Mouse (Mus musculus) CH12.LX (cell line): Measurements from ENCODE around the gene Hist1h1d. TPM values are rescaled to one million over a fixed set of nuclear protein-coding genes. Genes with fewer than 3 reads are reported as not detected.
A peak's percentile ranks its signal among the peaks of the same experiment; 100 is the strongest.

ENCODE experiments used
- DNase-seq: peaks from one replicate; pipeline ENCODE4 v3.0.0-alpha.2; 2013; ENCODE audit errors: extremely low read depth
- H3K27ac ChIP-seq: 2 replicates; pipeline ENCODE4 v1.5.1; 2012; ENCODE audit warnings: low read depth, mild to moderate bottlenecking, control low read depth, moderate library complexity; ENCODE audit not compliant: insufficient read depth
- H3K27me3 ChIP-seq: replicated peaks from 2 replicates; pipeline ENCODE3; 2012; ENCODE audit warnings: inconsistent platforms
- H3K36me3 ChIP-seq, 2 experiments: replicated peaks in 1 of 2; 2 replicates each; pipeline versions ENCODE3 to v1.6.1; 2012; ENCODE audit warnings: inconsistent platforms in 1 of 2, low read length in 1 of 2, mild to moderate bottlenecking in 1 of 2, mixed read lengths in 1 of 2, moderate library complexity in 1 of 2; ENCODE audit not compliant: control insufficient read depth in 1 of 2, insufficient read depth in 1 of 2
- H3K4me1 ChIP-seq, 2 experiments: 2 replicates each; pipeline ENCODE4 v1.6.1; 2012; ENCODE audit warnings: inconsistent platforms in 1 of 2, moderate library complexity in 1 of 2; ENCODE audit not compliant: insufficient read depth in 2 of 2, control insufficient read depth in 1 of 2
- H3K4me2 ChIP-seq: 2 replicates; pipeline ENCODE4 v1.6.1; 2012; ENCODE audit warnings: low read depth, mild to moderate bottlenecking, control low read depth; ENCODE audit not compliant: poor library complexity, insufficient read depth, severe bottlenecking
- H3K4me3 ChIP-seq, 3 experiments: fragments of 150-350 bp in 1 of 3; sonication (generic) in 1 of 3; replicated peaks in 1 of 3; 2 replicates each; pipeline versions ENCODE3 to v1.5.1; 2011 to 2012; ENCODE audit warnings: low read depth in 2 of 3, low read length in 2 of 3, mild to moderate bottlenecking in 2 of 3, moderate library complexity in 2 of 3, control low read depth in 1 of 3, improper control_type of control experiment in 1 of 3, inconsistent platforms in 1 of 3, mixed read lengths in 1 of 3; ENCODE audit not compliant: poor library complexity in 1 of 3
- H3K79me2 ChIP-seq: replicated peaks from 2 replicates; pipeline ENCODE4 v1.6.1; 2012; ENCODE audit warnings: mild to moderate bottlenecking, moderate library complexity; ENCODE audit not compliant: control insufficient read depth, poor library complexity, insufficient read depth, severe bottlenecking; ENCODE audit errors: extremely low read depth
- H3K9ac ChIP-seq: 2 replicates; pipeline ENCODE4 v1.6.1; 2012; ENCODE audit warnings: low read depth, mild to moderate bottlenecking, control low read depth, moderate library complexity; ENCODE audit not compliant: insufficient read depth
- H3K9me3 ChIP-seq: replicated peaks from 2 replicates; pipeline ENCODE3; 2012; ENCODE audit warnings: low read length, inconsistent platforms, mixed read lengths
- CHD1 ChIP-seq: IDR thresholded peaks from 2 replicates; pipeline ENCODE4 v1.6.1; 2012; ENCODE audit warnings: low read depth, low read length, improper control_type of control experiment, inconsistent platforms
- CHD2 ChIP-seq: IDR thresholded peaks from 2 replicates; pipeline ENCODE4 v1.6.1; 2011; ENCODE audit warnings: low read length, improper control_type of control experiment
- CTCF ChIP-seq, 2 experiments: IDR thresholded peaks in 1 of 2; conservative IDR thresholded peaks in 1 of 2; 2 replicates each; pipeline ENCODE4 v1.5.1; 2011 to 2012; ENCODE audit warnings: low read depth in 2 of 2, low read length in 2 of 2, improper control_type of control experiment in 1 of 2, inconsistent platforms in 1 of 2, mild to moderate bottlenecking in 1 of 2, moderate library complexity in 1 of 2
- E2F4 ChIP-seq: IDR thresholded peaks from 2 replicates; pipeline ENCODE4 v1.6.1; 2011; ENCODE audit warnings: low read depth, low read length, improper control_type of control experiment; ENCODE audit not compliant: insufficient replicate concordance
- ELF1 ChIP-seq: IDR thresholded peaks from 2 replicates; pipeline ENCODE4 v1.6.1; 2014; ENCODE audit warnings: low read depth, mild to moderate bottlenecking, inconsistent platforms, low read length, improper control_type of control experiment
- EP300 ChIP-seq: IDR thresholded peaks from 2 replicates; pipeline ENCODE4 v1.6.1; 2011; ENCODE audit warnings: low read length, improper control_type of control experiment
- IRF4 ChIP-seq: IDR thresholded peaks from 2 replicates; pipeline ENCODE4 v1.6.1; 2014; ENCODE audit warnings: low read depth, mild to moderate bottlenecking, inconsistent platforms, low read length, improper control_type of control experiment
- KAT2A ChIP-seq: IDR thresholded peaks from 2 replicates; pipeline ENCODE4 v1.6.1; 2012; ENCODE audit warnings: low read length, improper control_type of control experiment, inconsistent platforms; ENCODE audit not compliant: insufficient replicate concordance
- MEF2A ChIP-seq: IDR thresholded peaks from 2 replicates; pipeline ENCODE4 v1.6.1; 2014; ENCODE audit warnings: low read depth, mild to moderate bottlenecking, inconsistent platforms, low read length, improper control_type of control experiment, borderline replicate concordance
- MYC ChIP-seq: IDR thresholded peaks from 2 replicates; pipeline ENCODE4 v1.6.1; 2011; ENCODE audit warnings: low read depth, mild to moderate bottlenecking, improper control_type of control experiment, low read length
- NELFE ChIP-seq: IDR thresholded peaks from 2 replicates; pipeline ENCODE4 v1.6.1; 2011; ENCODE audit warnings: low read depth, low read length, improper control_type of control experiment
- NRF1 ChIP-seq: IDR thresholded peaks from 2 replicates; pipeline ENCODE4 v1.6.1; 2014; ENCODE audit warnings: low read depth, mild to moderate bottlenecking, inconsistent platforms, low read length, improper control_type of control experiment, moderate library complexity
- POLR2AphosphoS2 ChIP-seq: IDR thresholded peaks from 2 replicates; pipeline ENCODE4 v1.6.1; 2011; ENCODE audit warnings: low read depth, low read length, improper control_type of control experiment
- RAD21 ChIP-seq: IDR thresholded peaks from 2 replicates; pipeline ENCODE4 v1.6.1; 2011; ENCODE audit warnings: low read depth, mild to moderate bottlenecking, low read length, improper control_type of control experiment, moderate library complexity
- RCOR1 ChIP-seq: conservative IDR thresholded peaks from 2 replicates; pipeline ENCODE4 v1.6.1; 2012; ENCODE audit warnings: low read depth, mild to moderate bottlenecking, inconsistent platforms, low read length, improper control_type of control experiment
- SMC3 ChIP-seq: IDR thresholded peaks from 2 replicates; pipeline ENCODE4 v1.6.1; 2011; ENCODE audit warnings: low read depth, low read length, improper control_type of control experiment
- TBP ChIP-seq: conservative IDR thresholded peaks from 2 replicates; pipeline ENCODE4 v1.6.1; 2011; ENCODE audit warnings: low read depth, low read length, improper control_type of control experiment
- TCF12 ChIP-seq: IDR thresholded peaks from 2 replicates; pipeline ENCODE4 v1.6.1; 2014; ENCODE audit warnings: low read depth, mild to moderate bottlenecking, inconsistent platforms, low read length, improper control_type of control experiment
- ZC3H11A ChIP-seq: IDR thresholded peaks from 2 replicates; pipeline ENCODE4 v1.6.1; 2012; ENCODE audit warnings: low read depth, mild to moderate bottlenecking, inconsistent platforms, low read length, improper control_type of control experiment
- ZKSCAN1 ChIP-seq: IDR thresholded peaks from 2 replicates; pipeline ENCODE4 v1.6.1; 2012; ENCODE audit warnings: low read depth, inconsistent platforms, low read length, improper control_type of control experiment, borderline replicate concordance
- ZMIZ1 ChIP-seq: IDR thresholded peaks from 2 replicates; pipeline ENCODE4 v1.6.1; 2012; ENCODE audit warnings: low read depth, mild to moderate bottlenecking, inconsistent platforms, low read length, improper control_type of control experiment
- ZNF384 ChIP-seq: IDR thresholded peaks from 2 replicates; pipeline ENCODE4 v1.6.1; 2012; ENCODE audit warnings: low read depth, low read length, improper control_type of control experiment, inconsistent platforms
- dilution Hi-C: fragments of 300-500 bp; cut with MboI; formaldehyde crosslinking; loops from 2 replicates; pipeline ENCODE4 v1.14.3; 2020; ENCODE audit warnings: low sequenced_read_pairs; ENCODE audit not compliant: extremely low pct_unique_long_range_greater_than_20kb, extremely low pct_ligation_motif_present
- in situ Hi-C: fragments of 300-500 bp; cut with MboI; formaldehyde crosslinking; loops from 3 replicates; pipeline ENCODE4 v1.14.3; 2019; ENCODE audit warnings: low sequenced_read_pairs, low pct_ligation_motif_present, low pct_unique_long_range_greater_than_20kb, mixed read lengths
- polyA plus RNA-seq: library from polyadenylated mRNA; unstranded; fragments of >175 nt; gene quantifications from 2 replicates; pipeline ENCODE4 v1.2.1, GENCODE M21; 2012; ENCODE audit warnings: low read depth; ENCODE audit not compliant: insufficient read length
- total RNA-seq, 2 experiments: library from RNA; depleted of rRNA; stranded (reverse); fragments of 300-350 nt in 1 of 2; fragments of >200 nt in 1 of 2; gene quantifications; 2 replicates each; pipeline ENCODE4 v1.2.3; 2012 to 2014

The Hist1h1d gene
- total and polyA plus RNA-seq, 3 experiments = 0.14 to 112 (median 2.3) TPM

- TF ChIP-seq ELF1 (no peak), E2F4 (peak; percentile 93; the same call in 1 of the 2 replicates), TBP (0 out of 2 replicates have a peak, but pooled peaks have one; percentile 16), ZNF384 (peak; percentile 92), RAD21 (no peak), MEF2A (no peak), POLR2AphosphoS2 (no peak), NRF1 (no peak)
- no peaks in the 10 kb centered on the region for H3K27me3 ChIP-seq
- peak overlapping the region; percentile 74 for H3K27ac ChIP-seq
- H3K9ac ChIP-seq = peak overlapping the region; percentile 94
- no peaks in the 10 kb centered on the region for H3K36me3 ChIP-seq
- dilution Hi-C loops (no loop called here), in situ Hi-C loops (no loop called here)
- H3K9me3 ChIP-seq = no peaks in the 10 kb centered on the region
- peak overlapping the region; percentile 97 for H3K4me2 ChIP-seq
- H3K4me1 ChIP-seq = peaks cover 3 to 47% of the 10 kb centered on the region in 2 experiments
- peak overlapping the region; percentile 0 to 33 (median 32) for H3K4me3 ChIP-seq
- no peaks in the 10 kb centered on the region for H3K79me2 ChIP-seq
- DNase-seq = no peak
These were observed 33.3 kb downstream of the Hist1h1d start for GRCm38 (mm10) chr13:23586099-23586939.

- dilution Hi-C loops = no loop called here
- H3K27ac ChIP-seq = peak overlapping the region; percentile 74; the same call in 1 of the 2 replicates
- DNase-seq = peak; percentile 42
- in situ Hi-C loops = no loop called here
- H3K4me3 ChIP-seq = no peak overlapping the region
- H3K36me3 ChIP-seq = no peaks in the 10 kb centered on the region
- H3K9ac ChIP-seq = peak overlapping the region; percentile 94
- H3K4me2 ChIP-seq = peak overlapping the region; percentile 97
- H3K27me3 ChIP-seq = no peaks in the 10 kb centered on the region
- TF ChIP-seq CHD2 (peak; percentile 81), EP300 (no peak)
- no peaks in the 10 kb centered on the region for H3K79me2 ChIP-seq
- no peaks in the 10 kb centered on the region for H3K9me3 ChIP-seq
- peaks cover 3 to 51% of the 10 kb centered on the region in 2 experiments for H3K4me1 ChIP-seq
These were observed 33.8 kb downstream of the Hist1h1d start for GRCm38 (mm10) chr13:23586940-23587225.

DNA sequence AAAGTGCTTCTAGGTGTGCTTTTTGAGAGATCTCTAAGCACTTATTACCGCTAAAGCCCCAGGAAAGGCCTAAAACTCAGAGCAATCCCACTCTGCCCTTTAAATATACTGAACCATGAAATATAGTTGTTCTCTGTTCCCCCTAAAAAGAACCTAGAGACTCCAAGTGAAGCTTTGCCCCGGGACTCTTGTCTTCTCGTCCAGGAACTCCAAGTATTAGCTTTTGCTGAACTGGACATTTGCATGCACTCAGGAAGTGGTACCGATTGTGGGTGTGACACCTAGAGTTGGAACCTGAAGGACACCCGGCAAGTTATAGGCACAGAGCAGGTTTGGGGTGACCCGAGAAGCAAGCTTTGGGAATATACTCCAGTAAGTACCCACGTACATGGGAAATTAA, 38.1 kb downstream of the Hist1h1d start:
- peaks cover 0 to 45% of the 10 kb centered on the region in 2 experiments; a peak in 3 of 4 replicates for H3K4me1 ChIP-seq
- H3K4me2 ChIP-seq = peak overlapping the region; percentile 51
- H3K27ac ChIP-seq = no peak overlapping the region
- DNase-seq = no peak
- H3K36me3 ChIP-seq = no peaks in the 10 kb centered on the region
- H3K27me3 ChIP-seq = no peaks in the 10 kb centered on the region
- no peak overlapping the region for H3K4me3 ChIP-seq
- H3K79me2 ChIP-seq = no peaks in the 10 kb centered on the region
- in situ Hi-C loops (loop anchor here (5.0 kb wide), 1 partner anchor 159 kb away; no protein-coding TSS in a partner anchor), dilution Hi-C loops (no loop called here)
- H3K9ac ChIP-seq = peak overlapping the region; percentile 40; the same call in 1 of the 2 replicates
- H3K9me3 ChIP-seq = no peaks in the 10 kb centered on the region
- TF ChIP-seq CHD1 (no peak), MYC (no peak), ZMIZ1 (no peak), EP300 (peak; percentile 38; the same call in 1 of the 2 replicates), IRF4 (no peak; the same call in 1 of the 2 replicates), CHD2 (no peak), NELFE (peak; percentile 51; the same call in 1 of the 2 replicates), MEF2A (no peak), TBP (0 out of 2 replicates have a peak, but pooled peaks have one; percentile 23), ZC3H11A (no peak), TCF12 (peak; percentile 46; the same call in 1 of the 2 replicates), ELF1 (peak; percentile 76), E2F4 (0 out of 2 replicates have a peak, but pooled peaks have one; percentile 60), POLR2AphosphoS2 (no peak), KAT2A (no peak), SMC3 (no peak), RCOR1 (0 out of 2 replicates have a peak, but pooled peaks have one; percentile 32), ZKSCAN1 (no peak), CTCF (conservative IDR thresholded peaks at IDR 0.05 in 1 of 2, IDR thresholded peaks at IDR 0.05 in 1 of 2; ENCODE audit: low read depth in 2 of 2, low read length in 2 of 2) (no peak)
